Mouse (Mus musculus): Measurements from ENCODE around the gene 2200002D01Rik.
A peak's percentile ranks its signal among the peaks of the same experiment; 100 is the strongest.

Gene 2200002D01Rik

DNA sequence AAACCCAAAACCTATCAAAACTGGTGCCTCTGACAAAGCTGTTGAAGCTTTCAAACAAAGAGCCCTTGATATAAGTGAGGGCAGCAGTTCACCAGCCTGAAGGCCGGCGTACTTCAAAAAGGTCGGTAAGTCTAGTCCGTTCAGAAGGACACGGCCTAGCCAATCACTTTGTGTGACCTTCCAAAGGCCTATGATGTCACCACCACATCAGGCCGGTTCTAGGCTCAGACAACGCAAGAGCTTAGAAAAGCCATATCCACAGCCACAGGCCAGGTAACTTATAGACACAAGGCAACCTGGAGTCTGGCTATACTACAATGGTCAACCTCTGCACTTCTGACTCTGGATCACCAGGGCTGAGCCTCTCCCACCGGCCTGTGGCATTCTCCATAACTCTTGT lies 31.7 kb upstream of the 2200002D01Rik start:
- DNase-seq (ENCODE audit: low read depth, low spot score) = no peak

DNA sequence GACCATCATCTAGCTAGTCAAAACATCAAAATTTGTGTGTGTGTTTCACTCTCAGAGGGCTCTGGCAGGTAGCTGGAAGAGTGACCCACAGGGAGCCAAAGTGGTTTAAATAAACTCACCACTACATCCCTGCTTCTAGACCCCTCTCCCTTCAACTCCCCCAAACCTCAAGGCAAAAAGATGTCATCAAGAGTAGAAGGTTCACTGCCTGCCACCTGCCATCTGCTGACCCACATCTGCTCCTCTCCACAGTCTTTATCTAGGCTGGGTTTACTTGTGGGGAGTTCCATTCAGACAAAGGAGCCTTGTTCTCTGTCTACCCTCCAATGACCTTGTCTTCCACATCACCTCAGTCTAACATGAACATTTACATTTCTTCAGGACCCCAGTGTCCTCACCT lies 31.0 kb upstream of the 2200002D01Rik start:
- DNase-seq (ENCODE audit: low read depth, low spot score) = no peak

DNA sequence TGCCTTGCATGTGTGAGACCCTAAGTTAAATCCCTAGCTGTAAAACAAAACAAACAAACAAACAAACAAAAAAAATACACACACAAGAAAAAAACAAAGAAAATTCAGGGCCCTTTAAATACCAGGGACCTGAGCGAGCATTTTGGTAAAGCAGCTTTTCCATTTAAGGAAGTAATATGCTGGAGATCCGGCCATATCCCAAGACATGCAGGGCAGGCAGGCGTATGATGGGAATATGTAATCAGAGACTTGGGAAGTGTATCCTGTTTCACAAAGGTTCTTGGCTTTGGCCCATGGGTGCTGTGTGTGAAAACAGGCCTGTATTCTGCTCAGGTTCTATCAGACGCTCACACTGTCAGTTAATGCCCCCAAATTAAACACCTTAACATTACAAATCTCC lies 29.2 kb upstream of the 2200002D01Rik start:
- no peak for DNase-seq (ENCODE audit: low read depth, low spot score)

DNA sequence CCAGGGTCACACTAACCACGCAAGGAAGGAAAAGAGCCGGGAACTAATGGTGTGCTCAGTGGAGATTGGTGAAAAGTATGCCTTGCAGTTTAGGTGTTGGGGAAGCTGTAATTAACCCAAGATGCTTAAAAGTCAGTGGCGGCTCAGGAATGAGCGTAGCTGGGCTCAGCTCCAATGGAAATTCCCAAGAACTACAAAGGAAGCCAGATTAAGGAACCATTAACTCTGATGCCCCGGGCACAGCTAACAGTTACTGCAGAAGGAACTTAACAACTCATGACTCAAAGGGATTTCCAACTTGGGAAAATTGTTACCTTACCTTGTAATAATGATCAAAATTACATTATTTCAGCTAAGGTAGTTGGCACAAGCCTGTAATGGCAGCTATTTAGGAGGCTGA lies 28.4 kb upstream of the 2200002D01Rik start:
- no peak for DNase-seq (ENCODE audit: low read depth, low spot score)

DNA sequence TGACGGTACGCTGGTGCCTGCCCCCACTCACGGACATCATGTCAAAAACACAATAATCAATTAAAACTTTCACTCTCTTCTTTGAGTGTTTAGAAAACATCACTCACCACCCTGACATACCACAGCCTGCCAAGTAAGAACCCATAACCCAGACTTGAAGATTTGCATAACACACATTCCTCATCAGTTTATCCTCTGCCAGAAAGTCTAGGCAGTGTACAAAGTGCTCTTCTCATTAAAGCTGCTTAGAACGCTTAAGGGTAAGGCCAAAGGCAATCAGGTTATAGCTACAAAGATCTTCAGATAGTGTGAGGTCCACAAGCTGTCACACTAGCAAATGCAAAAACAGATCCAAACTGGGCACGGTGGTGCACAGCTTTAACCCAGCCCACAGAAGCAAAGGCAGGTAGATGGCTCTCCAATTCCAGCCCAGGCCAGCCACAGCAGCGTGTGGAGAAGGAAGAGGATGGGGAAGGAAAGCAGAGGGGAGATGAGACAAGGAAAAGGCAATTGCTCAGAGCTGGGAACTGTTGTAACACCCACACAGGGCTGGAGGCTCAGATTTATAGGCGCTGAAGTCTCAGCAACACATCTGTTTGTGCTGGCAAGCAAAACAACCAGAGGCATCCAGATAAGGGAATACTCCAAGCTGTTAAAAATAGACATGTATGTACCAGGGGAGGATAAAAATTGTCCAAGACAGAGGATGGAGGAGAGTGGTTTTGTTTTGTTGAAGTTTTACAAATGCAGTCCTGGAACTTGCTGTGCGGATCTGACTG lies 23.6 kb upstream of the 2200002D01Rik start:
- DNase-seq (ENCODE audit: low read depth, low spot score) = no peak

DNA sequence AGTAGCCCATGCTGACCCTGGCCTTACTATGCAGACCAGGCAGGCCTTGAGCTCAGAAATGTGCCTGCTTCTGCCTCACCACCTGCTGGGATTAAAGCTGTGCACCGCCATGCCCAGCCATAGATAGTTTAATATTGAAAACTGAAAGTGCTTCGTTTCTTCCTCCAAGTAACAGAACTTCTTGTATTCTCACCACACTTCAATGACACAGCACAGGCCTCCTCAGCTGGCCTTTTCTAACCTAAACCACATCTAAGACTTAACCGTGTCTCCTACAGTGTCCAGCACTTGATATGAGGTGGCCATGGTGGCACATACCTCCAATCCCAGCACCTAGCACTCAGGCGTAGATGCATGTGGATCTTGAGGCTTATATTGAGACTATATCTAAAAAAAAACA lies 22.2 kb upstream of the 2200002D01Rik start:
- no peak for DNase-seq (ENCODE audit: low read depth, low spot score)

DNA sequence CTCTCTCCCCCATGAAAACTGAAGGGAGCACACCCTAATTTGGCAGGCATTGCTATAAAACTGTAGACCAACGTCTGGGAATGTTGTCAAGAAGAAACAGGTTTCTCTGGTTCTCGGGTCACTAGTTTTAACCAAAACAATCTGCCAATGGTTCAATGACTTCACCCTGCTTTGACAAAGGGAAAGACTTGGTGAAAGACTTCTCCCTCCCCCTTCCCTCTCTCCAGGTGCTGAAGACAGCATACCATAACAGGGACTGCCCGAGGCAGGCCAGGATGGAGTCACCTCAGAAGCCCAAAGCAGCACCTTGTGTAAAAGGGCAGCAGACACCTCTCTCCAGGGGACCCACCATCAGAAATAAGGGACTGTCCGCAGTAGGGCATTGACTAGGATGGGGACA lies 18.7 kb upstream of the 2200002D01Rik start:
- no peak for DNase-seq (ENCODE audit: low read depth, low spot score)

DNA sequence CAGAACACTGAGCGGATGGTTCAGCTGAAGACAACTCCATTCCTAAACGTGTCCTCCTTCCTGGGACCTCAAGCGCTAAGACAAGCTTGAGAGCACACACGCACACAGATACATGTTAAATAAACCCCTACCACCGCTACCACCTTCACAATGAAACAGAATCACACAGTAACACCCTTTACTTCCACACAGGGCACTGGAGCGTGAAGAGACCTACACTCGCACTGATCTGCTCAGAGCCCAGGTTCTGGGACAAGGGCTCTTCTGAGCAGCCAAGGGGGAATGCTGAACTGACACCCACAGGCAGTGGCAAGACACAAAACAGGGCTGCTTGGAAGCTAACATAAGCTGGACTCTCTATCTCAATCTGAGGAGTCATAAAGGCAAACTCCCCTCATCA lies 17.4 kb upstream of the 2200002D01Rik start:
- DNase-seq (ENCODE audit: low read depth, low spot score) = no peak

DNA sequence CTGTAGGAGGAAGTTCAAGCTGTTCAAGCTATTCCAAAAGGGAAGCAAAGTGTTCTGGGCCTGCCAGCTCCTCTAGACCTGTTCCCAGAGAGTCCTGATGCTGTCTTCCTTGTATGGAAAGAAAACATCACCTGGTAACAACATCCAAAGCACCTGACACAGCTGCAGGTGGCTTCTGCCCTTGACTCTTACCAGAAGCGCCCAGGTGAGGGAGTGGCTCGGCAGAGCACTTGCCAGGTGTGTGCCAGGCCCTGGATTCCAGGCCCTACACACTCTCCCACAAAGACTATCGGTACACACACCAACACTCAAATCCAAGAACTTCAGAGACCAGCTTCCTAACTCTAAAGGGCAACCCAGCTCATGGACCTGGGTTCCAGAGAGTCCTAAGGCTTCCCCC lies 15.6 kb upstream of the 2200002D01Rik start:
- no peak for DNase-seq (ENCODE audit: low read depth, low spot score)

DNA sequence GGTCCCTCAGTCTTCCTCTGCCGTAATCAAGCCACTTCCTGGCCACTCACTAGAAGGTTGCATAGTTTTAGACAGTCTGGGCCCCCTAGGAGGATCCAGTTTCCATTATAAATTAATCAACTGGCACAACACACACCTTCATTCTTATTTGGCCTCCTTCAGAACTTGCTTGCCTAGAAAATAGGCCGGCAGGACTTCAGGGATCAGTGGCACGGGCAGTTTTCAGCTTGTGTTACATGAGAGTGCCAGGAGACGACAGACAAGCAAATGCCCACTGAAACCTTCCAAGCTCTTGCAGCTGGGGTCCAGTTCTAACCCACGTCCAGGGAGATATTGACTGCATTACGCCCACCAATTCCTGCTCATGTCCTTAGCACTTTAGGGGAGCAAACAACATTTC lies 13.9 kb upstream of the 2200002D01Rik start:
- no peak for DNase-seq (ENCODE audit: low read depth, low spot score)

DNA sequence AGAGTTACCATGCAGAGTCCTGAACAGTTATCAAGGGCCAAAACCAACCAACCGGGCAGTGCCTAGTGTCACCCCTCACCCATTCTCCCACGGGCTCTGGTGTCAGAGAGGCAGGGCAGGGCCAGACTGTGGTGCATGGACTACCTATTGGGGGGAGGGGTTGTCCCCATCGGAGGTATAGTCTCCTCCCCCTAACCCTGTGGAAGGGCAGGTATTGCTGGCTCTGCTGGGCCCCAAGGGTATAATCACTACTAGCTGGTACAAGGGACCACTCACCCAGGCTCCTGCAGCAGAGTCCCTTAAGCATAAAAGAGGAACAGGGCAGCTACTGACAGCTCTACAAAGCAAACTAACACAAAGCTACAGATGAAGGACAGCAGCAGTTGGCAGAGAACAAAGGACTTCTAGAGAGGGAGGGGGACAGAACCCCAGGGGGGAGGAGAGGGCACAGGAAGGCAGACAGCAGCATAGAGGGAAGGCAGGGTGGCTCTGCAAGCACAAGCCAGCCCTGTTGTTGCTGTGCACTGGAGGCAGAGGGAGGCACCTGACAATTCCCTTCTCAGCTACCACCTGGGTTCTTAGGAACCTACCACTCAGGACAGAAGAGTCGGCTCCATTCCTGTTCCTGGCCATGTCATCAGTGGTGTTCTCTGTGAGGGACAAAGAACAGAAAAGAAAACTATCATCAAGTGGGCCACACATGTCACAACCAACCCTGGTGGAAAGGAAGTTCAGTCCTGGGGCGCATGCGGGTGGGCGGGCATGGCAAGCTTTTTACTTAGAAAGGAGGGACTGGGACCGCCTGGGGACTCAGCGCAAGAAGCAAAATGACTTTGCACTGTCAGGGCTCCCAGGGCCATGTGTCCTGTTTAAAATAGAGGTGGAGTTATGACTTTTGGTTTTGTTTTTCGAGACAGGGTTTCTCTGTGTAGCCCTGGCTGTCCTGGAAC lies 11.8 kb upstream of the 2200002D01Rik start:
- no peak for DNase-seq (ENCODE audit: low read depth, low spot score)

DNA sequence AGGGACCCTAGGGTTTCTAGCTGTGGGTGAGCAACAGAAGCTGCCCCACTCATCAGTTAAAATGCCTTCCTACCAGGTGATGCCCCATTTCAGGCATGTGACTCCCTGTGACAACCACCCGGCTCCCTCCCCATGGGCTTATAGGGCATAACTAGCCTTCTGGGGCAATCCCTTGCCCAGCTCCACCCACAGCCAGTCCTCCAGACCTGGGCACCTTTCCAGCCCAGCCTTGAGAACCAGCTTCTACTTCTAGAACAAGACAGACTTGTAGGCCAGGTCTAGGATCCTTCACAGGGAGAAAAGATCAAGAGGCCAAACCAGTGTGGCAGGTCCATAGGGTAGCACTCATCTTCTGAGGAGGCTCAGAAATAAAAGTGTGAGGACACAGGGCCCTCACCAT lies 9.1 kb upstream of the 2200002D01Rik start:
- no peak for DNase-seq (ENCODE audit: low read depth, low spot score)

DNA sequence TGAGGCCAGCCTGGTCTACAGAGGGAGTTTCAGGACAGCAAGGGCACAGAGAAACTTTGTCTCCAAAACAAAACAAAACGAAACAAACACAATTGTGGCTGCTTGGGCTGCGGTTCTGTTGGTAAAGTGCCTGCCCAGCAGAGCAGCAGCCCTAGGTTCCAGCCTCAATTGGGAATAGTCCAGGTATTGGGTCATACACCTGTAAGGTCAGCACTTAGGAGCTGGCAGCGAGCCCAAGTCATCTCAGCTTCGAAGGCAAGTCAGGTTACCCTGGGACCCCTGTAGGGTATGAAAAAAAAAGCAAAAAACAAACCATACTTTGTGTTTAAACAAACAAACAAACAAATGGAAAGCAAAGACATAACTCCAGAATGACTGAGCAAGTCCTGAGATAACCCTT lies 7.6 kb upstream of the 2200002D01Rik start:
- DNase-seq (ENCODE audit: low read depth, low spot score) = no peak

DNA sequence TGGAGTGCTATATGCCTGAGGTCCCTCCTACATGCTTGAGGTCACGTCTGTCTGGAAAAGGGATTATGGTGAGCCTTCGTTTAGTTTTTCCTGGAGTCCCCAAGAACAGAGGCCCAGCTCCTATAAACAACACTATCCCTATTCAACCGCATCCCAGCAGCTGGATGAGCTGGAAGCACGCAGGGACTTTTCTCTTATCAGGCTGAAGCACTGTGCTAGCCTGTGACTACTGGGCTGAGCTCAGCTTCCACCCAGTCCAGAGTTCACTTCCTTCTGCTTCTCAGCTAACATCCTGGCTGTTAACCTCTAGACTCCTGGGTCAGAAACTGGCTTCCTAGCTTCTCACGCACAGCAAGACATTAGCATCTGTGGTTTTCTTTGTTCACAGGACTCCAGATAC lies 5.6 kb upstream of the 2200002D01Rik start:
- no peak for DNase-seq (ENCODE audit: low read depth, low spot score)

DNA sequence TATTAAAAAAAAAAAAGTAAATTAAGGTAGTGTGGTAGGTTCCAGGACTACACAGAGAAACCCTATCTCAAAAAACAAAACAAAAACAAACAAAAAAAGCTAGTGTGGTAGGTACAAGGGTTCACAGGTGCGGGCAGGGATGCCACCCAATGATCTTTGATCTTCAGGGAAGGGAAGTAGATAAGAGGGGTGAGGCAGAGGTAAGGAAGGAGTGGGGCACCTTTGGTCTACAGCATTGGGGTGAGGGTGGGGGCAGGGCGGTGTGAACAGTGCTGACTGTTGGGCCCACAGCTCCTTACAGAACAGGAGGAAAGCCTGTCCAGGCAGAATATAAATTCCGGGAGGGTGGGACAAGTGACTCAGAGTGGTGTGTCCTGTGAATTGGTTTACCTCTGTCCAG lies 2.9 kb upstream of the 2200002D01Rik start:
- no peak for DNase-seq (ENCODE audit: low read depth, low spot score)

DNA sequence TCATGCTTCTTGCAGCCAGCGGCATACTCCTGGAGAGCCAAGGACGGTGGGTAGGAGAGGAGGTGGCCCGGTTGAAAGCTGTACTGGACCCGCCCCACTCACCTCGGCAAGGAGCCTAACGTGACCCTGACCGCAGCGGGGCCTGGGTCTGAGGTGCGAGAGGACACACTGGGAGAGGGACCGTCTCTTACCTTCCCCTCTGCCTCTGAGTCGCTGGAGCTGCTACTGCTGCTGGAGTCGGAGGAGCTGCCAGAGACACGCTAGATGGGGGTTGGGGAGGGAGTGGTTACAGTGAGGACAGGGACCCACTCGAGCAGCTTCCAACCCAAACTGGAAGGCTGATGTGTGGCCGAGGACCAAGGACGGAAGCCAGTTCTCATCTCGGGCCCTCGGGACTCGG lies 560 bp downstream of the 2200002D01Rik start:
- no peak for DNase-seq (ENCODE audit: low read depth, low spot score)

DNA sequence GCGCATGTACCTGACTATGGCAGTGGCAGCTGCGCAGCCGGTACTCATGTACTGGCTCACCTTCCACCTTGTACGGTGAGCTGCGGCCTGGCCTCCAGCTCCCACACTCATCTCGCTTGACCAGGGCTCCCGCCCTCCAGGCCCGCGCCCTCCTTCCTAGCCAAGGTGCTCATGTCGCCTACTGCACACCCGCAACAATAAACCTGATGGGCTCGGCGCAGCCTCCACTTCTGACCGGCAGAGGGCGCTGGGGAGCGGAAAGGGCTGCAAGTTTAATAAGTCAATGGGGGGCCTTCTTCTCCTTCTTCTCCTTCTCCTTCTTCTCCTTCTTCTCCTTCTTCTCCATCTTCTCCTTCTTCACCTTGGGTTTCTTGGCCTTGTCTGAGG lies 959 bp downstream of the 2200002D01Rik start:
- DNase-seq (ENCODE audit: low read depth, low spot score) = peak; percentile 48

DNA sequence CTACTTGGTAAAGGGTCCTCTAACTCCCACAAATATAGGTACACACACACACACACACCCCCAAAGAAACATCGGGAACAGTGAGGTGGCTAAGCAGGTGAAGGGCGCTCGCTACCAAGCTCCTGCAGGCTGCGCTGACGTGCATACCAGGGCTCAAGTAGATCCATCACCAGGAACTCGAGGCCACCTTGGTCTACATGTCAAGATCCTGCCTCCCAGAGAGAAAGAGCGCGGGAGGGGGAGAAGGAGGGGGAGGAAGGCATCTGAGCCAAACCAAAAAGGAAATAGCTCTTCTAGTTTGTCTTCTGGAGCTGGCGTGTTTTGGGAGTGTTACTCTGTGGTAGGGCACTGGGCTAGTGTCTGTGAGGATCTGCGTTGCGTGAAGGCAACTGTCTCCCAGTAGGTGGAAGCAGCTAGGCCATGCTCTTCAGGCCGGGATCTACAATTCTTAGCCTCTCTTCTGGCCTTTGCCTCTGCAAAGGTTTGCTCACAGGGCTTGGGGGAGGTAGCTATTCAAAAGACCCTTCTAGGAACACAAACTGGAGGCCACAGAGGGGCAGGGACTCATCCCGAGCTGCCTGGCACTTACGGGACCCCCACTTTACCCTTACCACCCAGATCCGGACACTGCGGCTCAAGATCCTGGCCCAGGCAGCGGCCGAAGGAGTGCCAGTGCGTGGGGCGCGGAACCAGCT lies 1.5 kb downstream of the 2200002D01Rik start:
- DNase-seq (ENCODE audit: low read depth, low spot score) = no peak

DNA sequence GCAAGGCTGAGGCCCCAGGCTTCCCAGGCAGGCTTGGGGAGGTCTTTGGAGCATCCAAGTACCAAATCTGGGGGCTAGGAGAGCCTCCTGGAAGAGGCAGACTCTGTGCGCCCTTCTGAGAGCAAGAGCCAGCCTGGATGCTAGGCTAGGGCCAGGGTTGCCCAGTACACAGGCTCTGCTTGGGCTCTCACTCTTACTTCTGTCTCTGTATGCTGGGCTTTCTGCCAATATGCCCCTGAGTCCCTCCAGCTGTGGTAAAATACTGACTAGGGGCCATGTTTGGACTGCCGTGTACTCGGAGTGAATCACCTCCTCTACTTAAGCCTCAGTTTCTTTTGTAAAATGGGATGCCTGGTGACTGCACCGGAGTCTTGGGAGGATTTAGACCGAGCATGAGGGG lies 2.3 kb downstream of the 2200002D01Rik start:
- no peak for DNase-seq (ENCODE audit: low read depth, low spot score)

DNA sequence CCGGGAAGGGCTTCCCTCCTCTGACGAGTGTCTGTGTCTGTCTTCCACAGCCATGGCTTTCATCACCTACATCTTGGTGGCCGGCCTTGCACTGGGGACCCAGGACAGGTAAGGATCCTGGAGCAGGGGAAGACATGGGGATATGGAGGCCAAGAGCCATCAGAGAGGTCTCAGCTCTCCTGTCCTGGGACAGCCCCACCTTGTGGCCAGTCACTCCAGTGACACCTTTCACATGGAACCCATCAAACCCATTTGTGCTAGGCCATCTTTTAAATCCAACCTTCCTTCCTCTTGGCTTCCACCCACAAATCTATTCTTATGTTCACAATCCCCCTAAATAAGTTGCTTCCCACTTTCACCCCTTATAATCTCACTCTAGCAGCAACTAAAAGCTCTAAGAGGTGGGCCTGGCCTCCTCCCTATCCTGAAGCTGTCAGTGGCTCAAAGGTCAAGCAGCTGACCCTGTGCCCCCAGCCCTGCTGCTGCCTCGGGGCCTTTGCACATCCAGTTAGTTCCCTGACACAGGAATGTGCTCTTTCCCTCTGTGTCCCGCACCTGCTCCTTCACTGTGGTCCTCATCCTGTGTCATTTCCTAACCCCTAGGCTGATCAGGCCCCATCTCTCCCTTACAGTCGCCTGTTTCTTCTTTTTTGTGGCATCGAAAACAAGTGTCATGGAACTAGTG lies 3.4 kb downstream of the 2200002D01Rik start:
- no peak for DNase-seq (ENCODE audit: low read depth, low spot score)

All from skeletal muscle tissue, adult 2 months (tissue).